Mouse (Mus musculus) kidney, postnatal 0 days (tissue): ENCODE measurements at regions not wholly inside any gene's neighbourhood (a gene's known extent, or its start where the extent isn't known, plus 50 kb on each side); places are given as distances from the start of the nearest gene placed in this dataset.
A peak's percentile ranks its signal among the peaks of the same experiment; 100 is the strongest.

Experiments
- ATAC-seq: fragments of 200-750 bp; cut with Nextera tagmentation; replicated peaks from 2 replicates; pipeline ENCODE4 v1.8.0; 2017; ENCODE audit warnings: low read depth, moderate number of reproducible peaks, moderate TSS enrichment, moderate library complexity; ENCODE audit not compliant: low FRiP score
- DNase-seq: peaks from one replicate; pipeline ENCODE4 v3.0.0-alpha.2; 2016; ENCODE audit warnings: low spot score
- H3K27ac ChIP-seq: fragments of 300-500 bp; sonication (generic); 2 replicates; pipeline ENCODE4 v1.5.1; 2014; ENCODE audit warnings: mild to moderate bottlenecking
- H3K27me3 ChIP-seq: fragments of 300-500 bp; sonication (generic); 2 replicates; pipeline ENCODE4 v1.6.1; 2014; ENCODE audit warnings: low read length, mixed read lengths; ENCODE audit not compliant: insufficient read depth
- H3K36me3 ChIP-seq: fragments of 300-500 bp; sonication (generic); 2 replicates; pipeline ENCODE4 v1.6.1; 2014; ENCODE audit warnings: low read length, mixed read lengths; ENCODE audit not compliant: insufficient read depth
- H3K4me1 ChIP-seq: fragments of 300-500 bp; sonication (generic); replicated peaks from 2 replicates; pipeline ENCODE4 v1.6.1; 2014; ENCODE audit warnings: antibody characterized with exemption, low read length, mixed read lengths; ENCODE audit not compliant: insufficient read depth
- H3K4me2 ChIP-seq: fragments of 300-500 bp; sonication (generic); 2 replicates; pipeline ENCODE4 v1.6.1; 2014; ENCODE audit warnings: mild to moderate bottlenecking, low read length, moderate library complexity, mixed read lengths
- H3K4me3 ChIP-seq: fragments of 300-500 bp; sonication (generic); replicated peaks from 2 replicates; pipeline ENCODE4 v1.5.1; 2014; ENCODE audit warnings: low read depth, low read length
- H3K9ac ChIP-seq: fragments of 300-500 bp; sonication (generic); 2 replicates; pipeline ENCODE4 v1.6.1; 2014; ENCODE audit warnings: low read depth, low read length
- H3K9me3 ChIP-seq: fragments of 300-500 bp; sonication (generic); replicated peaks from 2 replicates; pipeline ENCODE4 v1.6.1; 2016; ENCODE audit warnings: low read length, inconsistent platforms, mixed read lengths
- CTCF ChIP-seq: IDR thresholded peaks from 2 replicates; pipeline ENCODE4 v1.5.1; 2016; ENCODE audit warnings: antibody characterized with exemption, low read depth, mild to moderate bottlenecking, moderate library complexity
- WGBS: fragments of 180-500 bp; shearing (Covaris S2); extraction: QIAGEN DNeasy Blood & Tissue Kit; methylation state at CpG from one replicate; pipeline ENCODE4 v1.1.7; 2014; 5-methylcytosine and 5-hydroxymethylcytosine counted together

DNA sequence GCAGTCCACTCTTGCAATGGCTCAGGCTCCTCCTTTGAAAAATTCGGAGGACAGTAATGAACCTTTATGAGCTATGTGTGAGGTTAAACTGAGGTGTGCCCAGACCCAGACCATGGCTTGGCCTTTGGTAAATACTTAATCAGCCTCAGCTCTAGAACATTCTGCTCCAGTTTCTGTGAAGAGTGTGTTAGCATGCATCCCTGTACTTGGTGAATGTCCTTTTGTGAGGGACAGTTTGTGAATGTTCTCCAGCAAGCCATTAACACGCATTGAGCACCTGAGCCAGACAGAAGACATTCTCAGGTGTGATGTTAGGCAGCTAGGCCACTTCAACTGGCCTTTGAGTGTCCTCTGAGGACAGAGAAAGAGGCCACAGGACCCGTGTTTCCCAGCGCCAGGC, 105.8 kb upstream of the Trpm1 start:
- peak overlapping the region; percentile 82; the same call in 1 of the 2 replicates for H3K4me2 ChIP-seq
- H3K9me3 ChIP-seq = no peaks in the 10 kb centered on the region
- H3K4me3 ChIP-seq = no peak overlapping the region
- no peaks in the 10 kb centered on the region for H3K27me3 ChIP-seq
- 83% methylated on average over 4 of the region's 4 CpGs for WGBS
- no peaks in the 10 kb centered on the region for H3K36me3 ChIP-seq
- peak overlapping the region; percentile 47; the same call in 1 of the 2 replicates for H3K9ac ChIP-seq
- H3K27ac ChIP-seq = no peak overlapping the region
- DNase-seq (no peak), ATAC-seq (no peak)
- TF ChIP-seq CTCF = no peak
- 0 out of 2 replicates have a peak, but pooled peaks cover 3% of the 10 kb centered on the region for H3K4me1 ChIP-seq

GRCm38 (mm10) chr7:64045292-64045691, 106.6 kb upstream of the Klf13 start:
- H3K4me3 ChIP-seq = no peak overlapping the region
- ATAC-seq (no peak), DNase-seq (no peak)
- no peak overlapping the region for H3K9ac ChIP-seq
- no peak overlapping the region for H3K27ac ChIP-seq
- no peak overlapping the region for H3K4me2 ChIP-seq
- TF ChIP-seq CTCF = no peak
- WGBS = 84% methylated on average over 3 of the region's 3 CpGs
- H3K4me1 ChIP-seq = 0 out of 2 replicates have a peak, but pooled peaks cover 3% of the 10 kb centered on the region
- H3K9me3 ChIP-seq = no peaks in the 10 kb centered on the region
- no peaks in the 10 kb centered on the region for H3K36me3 ChIP-seq
- H3K27me3 ChIP-seq = no peaks in the 10 kb centered on the region

- WGBS = 16% methylated on average over 2 of the region's 2 CpGs
- H3K4me1 ChIP-seq = 0 out of 2 replicates have a peak, but pooled peaks cover 3% of the 10 kb centered on the region
- H3K27me3 ChIP-seq = no peaks in the 10 kb centered on the region
- no peak overlapping the region for H3K4me3 ChIP-seq
- no peak overlapping the region for H3K4me2 ChIP-seq
- no peaks in the 10 kb centered on the region for H3K9me3 ChIP-seq
- no peak overlapping the region for H3K9ac ChIP-seq
- no peaks in the 10 kb centered on the region for H3K36me3 ChIP-seq
- DNase-seq (no peak), ATAC-seq (0 out of 2 replicates have a peak, but pooled peaks have one; percentile 36)
- no peak overlapping the region for H3K27ac ChIP-seq
- TF ChIP-seq CTCF = no peak
These were observed 104.3 kb upstream of the Klf13 start for GRCm38 (mm10) chr7:64042978-64043377.

- Histone ChIP-seq H3K4me2 (no peak overlapping the region), H3K27me3 (no peaks in the 10 kb centered on the region), H3K27ac (no peak overlapping the region), H3K9me3 (no peaks in the 10 kb centered on the region), H3K9ac (no peak overlapping the region), H3K4me1 (0 out of 2 replicates have a peak, but pooled peaks cover 3% of the 10 kb centered on the region), H3K36me3 (no peaks in the 10 kb centered on the region), H3K4me3 (no peak overlapping the region)
- TF ChIP-seq CTCF = peak; percentile 31; the same call in 1 of the 2 replicates
- DNase-seq (no peak), ATAC-seq (no peak)
- WGBS = 93% methylated on average over 7 of the region's 7 CpGs
These were observed 102.6 kb upstream of the Klf13 start for GRCm38 (mm10) chr7:64041303-64041702.

DNA sequence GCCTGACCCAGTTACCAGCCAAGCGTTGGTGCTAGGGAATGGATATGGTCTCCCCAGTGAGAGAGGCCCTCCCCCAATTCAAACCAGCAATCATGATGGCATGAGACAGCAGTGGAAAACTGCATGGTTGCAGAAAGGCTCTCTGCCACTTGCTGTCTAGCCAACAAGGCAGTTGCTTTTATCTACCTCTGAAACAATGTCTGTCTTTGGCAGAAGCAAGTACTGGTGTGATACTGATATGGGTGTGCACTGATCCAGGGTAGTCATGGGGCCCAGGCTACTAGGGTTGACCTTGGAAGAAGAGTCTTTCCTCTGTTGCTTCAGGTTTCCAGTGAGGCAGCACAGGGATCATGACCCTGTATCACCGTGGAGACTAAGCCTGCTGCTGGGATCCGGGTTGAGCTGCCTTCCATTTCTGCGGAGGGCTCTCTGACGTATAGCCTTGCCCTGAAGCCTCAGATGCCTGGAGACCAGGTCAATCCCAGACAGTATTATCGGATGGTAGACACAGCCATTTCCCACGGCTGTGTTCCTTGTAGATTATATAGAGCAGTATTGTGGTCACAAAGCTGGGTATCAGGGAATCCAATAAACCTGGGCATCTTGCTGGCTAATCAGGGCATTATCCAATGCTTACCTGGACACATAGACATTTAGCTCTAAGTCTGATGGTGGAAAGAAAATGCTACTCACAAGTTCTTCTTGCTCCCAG, 101.5 kb upstream of the Klf13 start:
- TF ChIP-seq CTCF = no peak
- H3K9ac ChIP-seq = no peak overlapping the region
- H3K4me2 ChIP-seq = no peak overlapping the region

DNA sequence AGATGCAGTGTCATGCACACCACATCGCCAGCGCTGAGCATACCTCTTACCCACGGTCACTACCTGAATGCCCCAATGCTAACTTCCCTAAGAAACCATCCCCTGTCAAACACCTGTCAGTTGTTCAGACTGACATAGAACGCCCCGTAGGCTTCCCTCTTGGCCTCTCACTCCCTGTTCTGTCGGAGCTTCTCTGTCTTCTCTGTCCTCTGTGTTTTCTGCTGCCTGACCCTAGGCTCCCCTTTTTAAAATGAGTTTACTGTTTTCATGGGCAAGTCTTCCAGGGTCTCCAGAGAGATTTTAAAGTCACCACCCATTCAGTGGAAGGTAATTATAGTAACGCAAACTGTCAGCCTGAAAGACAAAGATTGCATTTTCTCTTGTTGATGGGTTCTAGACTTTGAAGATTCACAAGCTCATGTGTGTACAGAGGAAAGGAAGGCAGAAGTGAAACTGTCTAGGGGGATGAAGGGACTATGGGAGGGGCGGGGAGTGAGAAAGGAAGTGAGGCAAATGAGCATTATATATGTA, 99.1 kb upstream of the Klf13 start:
- Histone ChIP-seq H3K9me3 (no peaks in the 10 kb centered on the region), H3K9ac (no peak overlapping the region), H3K4me2 (no peak overlapping the region), H3K27me3 (no peaks in the 10 kb centered on the region), H3K27ac (no peak overlapping the region), H3K4me3 (no peak overlapping the region), H3K4me1 (no peaks in the 10 kb centered on the region), H3K36me3 (no peaks in the 10 kb centered on the region)
- WGBS = 89% methylated on average over 8 of the region's 8 CpGs
- no peak for TF ChIP-seq CTCF
- DNase-seq (no peak), ATAC-seq (no peak)

More for the DNA sequence above, 101.5 kb upstream of the Klf13 start:
- no peak overlapping the region for H3K4me3 ChIP-seq
- no peak for DNase-seq
- no peak for ATAC-seq
- WGBS = 61% methylated on average over 7 of the region's 7 CpGs
- no peak overlapping the region for H3K27ac ChIP-seq
- no peaks in the 10 kb centered on the region for H3K36me3 ChIP-seq
- H3K9me3 ChIP-seq = no peaks in the 10 kb centered on the region
- no peaks in the 10 kb centered on the region for H3K27me3 ChIP-seq
- 0 out of 2 replicates have a peak, but pooled peaks cover 3% of the 10 kb centered on the region for H3K4me1 ChIP-seq
